Mouse (Mus musculus) lung, postnatal 4 days (tissue): ENCODE data around the gene Slc1a5.

Experiments used
- DNase-seq, 2 experiments: peaks; one replicate each; pipeline ENCODE4 v3.0.0; 2021

The Slc1a5 gene

GRCm38 (mm10) chr7:16821091-16821490 is 40.0 kb downstream of the Slc1a5 start:
- no peak for DNase-seq

GRCm38 (mm10) chr7:16821669-16822101 is 40.5 kb downstream of the Slc1a5 start:
- DNase-seq: no peak

- no peak for DNase-seq
These were observed 42.6 kb downstream of the Slc1a5 start for GRCm38 (mm10) chr7:16823734-16824133.

- peak in 1 of 2 experiments; percentile 66 for DNase-seq
These were observed 44.6 kb downstream of the Slc1a5 start for GRCm38 (mm10) chr7:16825785-16826184.

- DNase-seq: no peak
These were observed 45.4 kb downstream of the Slc1a5 start for GRCm38 (mm10) chr7:16826571-16826970.

- DNase-seq: no peak
These were observed 46.1 kb downstream of the Slc1a5 start for GRCm38 (mm10) chr7:16827274-16827673.

- DNase-seq: no peak
These were observed 49.3 kb downstream of the Slc1a5 start for GRCm38 (mm10) chr7:16830449-16830848.

GRCm38 (mm10) chr7:16837916-16838803 is 57.0 kb downstream of the Slc1a5 start:
- DNase-seq: no peak

- DNase-seq: no peak
These were observed 57.8 kb downstream of the Slc1a5 start for GRCm38 (mm10) chr7:16838804-16839426.

GRCm38 (mm10) chr7:16839427-16840108 is 58.4 kb downstream of the Slc1a5 start:
- DNase-seq: no peak

- DNase-seq: no peak
These were observed 59.0 kb downstream of the Slc1a5 start for GRCm38 (mm10) chr7:16840109-16840491.

- no peak for DNase-seq
These were observed 59.9 kb downstream of the Slc1a5 start for GRCm38 (mm10) chr7:16841078-16841477.

- peak; percentile 53 to 65 for DNase-seq
These were observed 60.7 kb downstream of the Slc1a5 start for GRCm38 (mm10) chr7:16841561-16842560.

- peak; percentile 95 for DNase-seq
These were observed 61.5 kb downstream of the Slc1a5 start, which contains the start of gene Prkd2 for GRCm38 (mm10) chr7:16842645-16843063. Prkd2 (plus strand) TSS chr7:16842902.

GRCm38 (mm10) chr7:16843441-16844171 is 62.5 kb downstream of the Slc1a5 start:
- DNase-seq: peak; percentile 58 to 61

- DNase-seq: no peak
These were observed 63.5 kb downstream of the Slc1a5 start for GRCm38 (mm10) chr7:16844696-16845071.

- peak; percentile 67 to 79 for DNase-seq
These were observed 64.1 kb downstream of the Slc1a5 start for GRCm38 (mm10) chr7:16845072-16845819.

GRCm38 (mm10) chr7:16845820-16846167 is 64.7 kb downstream of the Slc1a5 start:
- DNase-seq: no peak

- DNase-seq: no peak
These were observed 65.6 kb downstream of the Slc1a5 start for GRCm38 (mm10) chr7:16846775-16847174.

GRCm38 (mm10) chr7:16847507-16847906 is 66.4 kb downstream of the Slc1a5 start:
- no peak for DNase-seq
